Mouse (Mus musculus): Measurements from ENCODE around the gene Rpl38. TPM values are rescaled to one million over a fixed set of nuclear protein-coding genes. Genes with fewer than 3 reads are reported as not detected.
A peak's percentile ranks its signal among the peaks of the same experiment; 100 is the strongest.
"Not testable (repeated sequence)": the region's sequence is repeated elsewhere in the genome, so short reads cannot be mapped to it uniquely, and the experiment has no call there.

Rpl38 gene
- polyA plus RNA-seq, 1 experiment from 2014 or later: 853 TPM

DNA sequence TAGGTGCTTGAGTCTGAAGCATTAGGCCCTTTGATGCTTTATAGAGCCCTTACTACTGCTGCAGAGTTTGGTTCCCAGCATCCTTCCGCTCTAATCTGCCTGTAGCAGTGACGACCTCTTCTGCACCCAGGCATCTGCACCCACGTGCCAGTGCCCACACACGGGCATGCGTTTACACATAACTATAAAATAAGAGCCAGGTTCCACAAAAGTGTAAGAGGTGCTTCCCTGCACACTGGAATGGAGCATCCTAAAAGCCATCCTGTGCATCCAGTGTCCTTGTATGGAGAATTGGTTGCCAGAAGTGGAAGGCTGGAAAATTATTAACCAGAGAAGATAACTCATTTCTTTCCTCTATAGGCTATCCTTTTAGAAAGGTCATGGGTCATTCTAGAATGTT lies 2.8 kb downstream of the Rpl38 start:
- Histone ChIP-seq H3K9ac (ENCODE audit: low read depth, low read length) (no peak overlapping the region), H3K4me2 (no peak overlapping the region), H3K4me1 (ENCODE audit: control insufficient read depth, insufficient read depth, low read length) (peaks cover 21% of the 10 kb centered on the region), H3K9me3 (replicated peaks; ENCODE audit: control insufficient read depth, low read length) (no peaks in the 10 kb centered on the region), H3K4me3 (ENCODE audit: low read depth, low read length) (no peak overlapping the region), H3K27ac (ENCODE audit: low read depth, low read length) (no peak overlapping the region), H3K36me3 (ENCODE audit: control insufficient read depth, insufficient read depth, low read length) (peaks cover 17% of the 10 kb centered on the region), H3K27me3 (ENCODE audit: control insufficient read depth, insufficient read depth, low read length) (no peaks in the 10 kb centered on the region)
- ATAC-seq (replicated peaks; ENCODE audit: insufficient number of reproducible peaks, low FRiP score, low TSS enrichment): no peak
- 88% methylated on average over 5 of the region's 5 CpGs for WGBS (ENCODE audit: insufficient replicate concordance)

- Histone ChIP-seq H3K4me1 (ENCODE audit: control insufficient read depth, insufficient read depth, low read length) (peaks cover 30% of the 10 kb centered on the region), H3K9me3 (replicated peaks; ENCODE audit: control insufficient read depth, low read length) (no peaks in the 10 kb centered on the region), H3K9ac (ENCODE audit: low read depth, low read length) (no peak overlapping the region), H3K4me2 (no peak overlapping the region), H3K27me3 (ENCODE audit: control insufficient read depth, insufficient read depth, low read length) (peaks cover 4% of the 10 kb centered on the region), H3K27ac (ENCODE audit: low read depth, low read length) (no peak overlapping the region), H3K4me3 (ENCODE audit: low read depth, low read length) (no peak overlapping the region), H3K36me3 (ENCODE audit: control insufficient read depth, insufficient read depth, low read length) (peaks cover 17% of the 10 kb centered on the region)
- 63% methylated on average over 9 of the region's 9 CpGs for WGBS (ENCODE audit: insufficient replicate concordance)
- ATAC-seq (replicated peaks; ENCODE audit: insufficient number of reproducible peaks, low FRiP score, low TSS enrichment): no peak
These were observed 4.7 kb downstream of the Rpl38 start for GRCm38 (mm10) chr11:114672794-114673718.

GRCm38 (mm10) chr11:114673719-114674050 lies 5.4 kb downstream of the Rpl38 start:
- H3K9me3 ChIP-seq (replicated peaks; ENCODE audit: control insufficient read depth, low read length): no peaks in the 10 kb centered on the region
- no peak overlapping the region for H3K4me3 ChIP-seq (ENCODE audit: low read depth, low read length)
- peaks cover 6% of the 10 kb centered on the region for H3K27me3 ChIP-seq (ENCODE audit: control insufficient read depth, insufficient read depth, low read length)
- 91% methylated on average over 2 of the region's 2 CpGs for WGBS (ENCODE audit: insufficient replicate concordance)
- ATAC-seq (replicated peaks; ENCODE audit: insufficient number of reproducible peaks, low FRiP score, low TSS enrichment): no peak
- H3K27ac ChIP-seq (ENCODE audit: low read depth, low read length): no peak overlapping the region
- no peak overlapping the region for H3K4me2 ChIP-seq
- H3K36me3 ChIP-seq (ENCODE audit: control insufficient read depth, insufficient read depth, low read length): peaks cover 17% of the 10 kb centered on the region
- H3K4me1 ChIP-seq (ENCODE audit: control insufficient read depth, insufficient read depth, low read length): peaks cover 30% of the 10 kb centered on the region
- H3K9ac ChIP-seq (ENCODE audit: low read depth, low read length): no peak overlapping the region

DNA sequence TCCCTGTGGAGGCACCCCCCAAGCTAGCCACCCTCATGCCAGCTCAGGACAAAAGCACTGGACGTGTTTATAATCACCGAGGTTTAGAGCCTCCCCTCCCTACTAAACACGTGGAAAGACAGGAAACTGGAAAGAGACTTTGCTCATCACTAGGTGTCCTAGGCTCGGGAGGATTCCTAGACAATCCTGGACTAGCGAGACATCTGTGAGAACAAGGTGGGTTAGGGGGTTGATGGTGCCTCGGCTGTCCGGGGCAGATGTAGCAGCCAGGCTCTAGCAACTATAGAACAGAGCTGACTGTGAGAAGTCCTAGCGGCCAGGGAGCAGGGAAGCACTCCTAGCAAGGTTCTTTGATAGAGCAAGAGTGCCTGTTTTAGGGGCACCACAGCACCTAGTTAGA lies 5.9 kb downstream of the Rpl38 start:
- no peak overlapping the region for H3K9ac ChIP-seq (ENCODE audit: low read depth, low read length)
- no peak overlapping the region for H3K4me2 ChIP-seq
- no peaks in the 10 kb centered on the region for H3K9me3 ChIP-seq (replicated peaks; ENCODE audit: control insufficient read depth, low read length)
- H3K4me3 ChIP-seq (ENCODE audit: low read depth, low read length): no peak overlapping the region
- WGBS (ENCODE audit: insufficient replicate concordance): 51% methylated on average over 8 of the region's 8 CpGs
- peaks cover 6% of the 10 kb centered on the region for H3K27me3 ChIP-seq (ENCODE audit: control insufficient read depth, insufficient read depth, low read length)
- no peak overlapping the region for H3K27ac ChIP-seq (ENCODE audit: low read depth, low read length)
- peaks cover 33% of the 10 kb centered on the region for H3K4me1 ChIP-seq (ENCODE audit: control insufficient read depth, insufficient read depth, low read length)
- no peak for ATAC-seq (replicated peaks; ENCODE audit: insufficient number of reproducible peaks, low FRiP score, low TSS enrichment)
- H3K36me3 ChIP-seq (ENCODE audit: control insufficient read depth, insufficient read depth, low read length): peaks cover 17% of the 10 kb centered on the region

DNA sequence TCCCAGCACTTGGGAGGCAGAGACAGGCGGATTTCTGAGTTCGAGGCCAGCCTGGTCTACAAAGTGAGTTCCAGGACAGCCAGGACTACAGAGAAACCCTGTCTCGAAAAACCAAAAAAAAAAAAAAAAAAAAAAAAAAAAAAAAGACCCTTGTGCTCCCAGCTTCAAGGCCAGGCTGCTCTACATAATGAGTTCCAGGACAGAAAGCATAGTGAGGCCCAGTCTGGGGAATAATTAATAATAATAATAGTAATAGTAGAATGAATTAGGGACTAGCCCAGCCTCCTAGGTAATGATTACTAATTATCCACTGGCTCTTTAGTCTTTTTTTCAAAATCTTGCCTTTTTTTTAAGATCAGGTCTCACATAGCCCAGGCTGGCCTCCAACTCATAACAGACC lies 6.5 kb downstream of the Rpl38 start:
- Histone ChIP-seq H3K4me1 (ENCODE audit: control insufficient read depth, insufficient read depth, low read length) (peaks cover 35% of the 10 kb centered on the region), H3K36me3 (ENCODE audit: control insufficient read depth, insufficient read depth, low read length) (peaks cover 17% of the 10 kb centered on the region), H3K4me2 (peak overlapping the region; percentile 99)
- ATAC-seq (replicated peaks; ENCODE audit: insufficient number of reproducible peaks, low FRiP score, low TSS enrichment); H3K9me3 ChIP-seq (replicated peaks; ENCODE audit: control insufficient read depth, low read length); H3K27ac ChIP-seq (ENCODE audit: low read depth, low read length); H3K9ac ChIP-seq (ENCODE audit: low read depth, low read length); H3K4me3 ChIP-seq (ENCODE audit: low read depth, low read length); H3K27me3 ChIP-seq (ENCODE audit: control insufficient read depth, insufficient read depth, low read length): not testable (repeated sequence)
- WGBS (ENCODE audit: insufficient replicate concordance): 100% methylated on average over 1 of the region's 3 CpGs

DNA sequence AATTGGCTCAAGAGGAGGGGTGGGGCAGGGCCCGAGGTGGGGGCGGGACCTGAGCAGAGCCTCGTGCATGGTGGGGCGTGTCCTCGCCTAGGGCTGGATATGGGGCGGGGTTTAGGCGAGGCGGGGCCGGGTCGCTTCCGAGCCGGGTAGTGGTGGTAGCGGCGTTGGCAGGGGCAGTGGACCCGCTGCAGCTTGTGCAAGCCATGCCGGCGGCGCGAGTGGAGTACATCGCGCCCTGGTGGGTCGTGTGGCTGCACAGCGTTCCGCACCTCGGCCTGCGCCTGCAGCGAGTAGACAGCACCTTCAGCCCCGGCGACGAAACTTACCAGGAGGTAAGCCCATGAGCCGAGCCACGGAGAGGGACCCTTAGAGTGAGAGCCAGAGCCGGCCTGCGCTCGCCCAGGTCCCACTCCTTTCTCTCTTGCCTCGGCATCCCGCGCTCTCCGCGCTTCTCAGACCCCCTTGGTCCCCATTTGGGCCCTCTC lies 7.1 kb downstream of the Rpl38 start, which contains the start of gene Ttyh2:
TSS of gene Ttyh2 (plus strand) at position 91 of the 485 bp plus-strand sequence.
- Histone ChIP-seq H3K9me3 (replicated peaks; ENCODE audit: control insufficient read depth, low read length) (no peaks in the 10 kb centered on the region), H3K4me2 (peak within 1 kb of the TSS; percentile 99), H3K4me3 (ENCODE audit: low read depth, low read length) (peak within 1 kb of the TSS; percentile 65), H3K9ac (ENCODE audit: low read depth, low read length) (peak within 1 kb of the TSS; percentile 76), H3K27ac (ENCODE audit: low read depth, low read length) (no peak within 1 kb of the TSS), H3K36me3 (ENCODE audit: control insufficient read depth, insufficient read depth, low read length) (peaks cover 17% of the 10 kb centered on the region), H3K27me3 (ENCODE audit: control insufficient read depth, insufficient read depth, low read length) (peaks cover 6% of the 10 kb centered on the region), H3K4me1 (ENCODE audit: control insufficient read depth, insufficient read depth, low read length) (peaks cover 32% of the 10 kb centered on the region)
- WGBS (ENCODE audit: insufficient replicate concordance): under 1% methylated on average over 40 of the region's 40 CpGs
- ATAC-seq (replicated peaks; ENCODE audit: insufficient number of reproducible peaks, low FRiP score, low TSS enrichment): peak; percentile 92

DNA sequence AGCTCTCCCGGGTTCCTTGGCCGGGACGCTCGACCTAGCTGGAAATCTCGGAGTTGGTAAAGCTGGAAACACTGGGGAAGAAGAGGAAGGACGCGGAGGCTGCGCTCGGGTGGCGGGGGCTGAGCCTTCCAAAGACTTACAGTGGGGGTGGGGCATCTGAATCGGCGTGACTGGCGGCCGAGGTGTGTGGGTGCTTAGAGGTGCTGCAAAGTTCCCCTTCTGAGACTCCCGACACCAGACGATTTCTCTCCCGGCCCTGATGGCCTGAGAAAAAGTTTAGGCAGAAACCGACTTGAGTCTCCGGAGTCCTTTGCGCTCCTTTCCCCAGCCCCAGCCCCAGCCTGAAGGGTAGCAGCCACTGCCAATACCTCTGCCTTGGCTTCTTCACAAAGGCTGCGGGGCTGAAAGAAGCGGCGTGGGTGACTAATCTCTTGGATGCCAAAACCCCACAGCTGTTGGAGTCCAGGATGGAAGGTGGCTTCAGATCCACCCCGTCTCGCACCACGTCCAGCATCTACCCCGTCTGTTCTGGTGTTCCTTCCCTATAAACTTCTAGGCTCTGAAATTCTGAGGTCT lies 7.6 kb downstream of the Rpl38 start:
- Histone ChIP-seq H3K9ac (ENCODE audit: low read depth, low read length) (peak overlapping the region; percentile 76), H3K4me3 (ENCODE audit: low read depth, low read length) (peak overlapping the region; percentile 65), H3K4me1 (ENCODE audit: control insufficient read depth, insufficient read depth, low read length) (peaks cover 29% of the 10 kb centered on the region), H3K36me3 (ENCODE audit: control insufficient read depth, insufficient read depth, low read length) (peaks cover 17% of the 10 kb centered on the region), H3K9me3 (replicated peaks; ENCODE audit: control insufficient read depth, low read length) (no peaks in the 10 kb centered on the region), H3K4me2 (peak overlapping the region; percentile 99), H3K27ac (ENCODE audit: low read depth, low read length) (no peak overlapping the region), H3K27me3 (ENCODE audit: control insufficient read depth, insufficient read depth, low read length) (peaks cover 6% of the 10 kb centered on the region)
- ATAC-seq (replicated peaks; ENCODE audit: insufficient number of reproducible peaks, low FRiP score, low TSS enrichment): no peak
- 1% methylated on average over 27 of the region's 27 CpGs for WGBS (ENCODE audit: insufficient replicate concordance)

GRCm38 (mm10) chr11:114676431-114676830 lies 8.1 kb downstream of the Rpl38 start:
- ATAC-seq (replicated peaks; ENCODE audit: insufficient number of reproducible peaks, low FRiP score, low TSS enrichment): no peak
- peaks cover 6% of the 10 kb centered on the region for H3K27me3 ChIP-seq (ENCODE audit: control insufficient read depth, insufficient read depth, low read length)
- no peak overlapping the region for H3K27ac ChIP-seq (ENCODE audit: low read depth, low read length)
- 5% methylated on average over 14 of the region's 14 CpGs for WGBS (ENCODE audit: insufficient replicate concordance)
- peak overlapping the region; percentile 76; the same call in 1 of the 2 replicates for H3K9ac ChIP-seq (ENCODE audit: low read depth, low read length)
- peaks cover 17% of the 10 kb centered on the region for H3K36me3 ChIP-seq (ENCODE audit: control insufficient read depth, insufficient read depth, low read length)
- peak overlapping the region; percentile 65 for H3K4me3 ChIP-seq (ENCODE audit: low read depth, low read length)
- H3K4me1 ChIP-seq (ENCODE audit: control insufficient read depth, insufficient read depth, low read length): peaks cover 30% of the 10 kb centered on the region
- H3K4me2 ChIP-seq: peak overlapping the region; percentile 99
- H3K9me3 ChIP-seq (replicated peaks; ENCODE audit: control insufficient read depth, low read length): no peaks in the 10 kb centered on the region

All from heart, embryonic 11.5 days (tissue).